Mouse (Mus musculus) heart, embryonic 11.5 days (tissue): ENCODE measurements around the gene Kirrel3. TPM values are rescaled to one million over a fixed set of nuclear protein-coding genes. Genes with fewer than 3 reads are reported as not detected.

Experiments used
- ATAC-seq: fragments of 200-750 bp; cut with Nextera tagmentation; replicated peaks from 2 replicates; pipeline ENCODE4 v1.8.0; 2017; ENCODE audit warnings: moderate library complexity; ENCODE audit not compliant: insufficient number of reproducible peaks, low FRiP score, low TSS enrichment
- H3K27ac ChIP-seq: fragments of 300-500 bp; sonication (generic); 2 replicates; pipeline ENCODE4 v1.5.1; 2014; ENCODE audit warnings: mild to moderate bottlenecking, low read depth, low read length
- H3K27me3 ChIP-seq: fragments of 300-500 bp; sonication (generic); 2 replicates; pipeline ENCODE4 v1.6.1; 2014; ENCODE audit warnings: mild to moderate bottlenecking, low read length, mixed read lengths; ENCODE audit not compliant: control insufficient read depth, insufficient read depth
- H3K36me3 ChIP-seq: fragments of 300-500 bp; sonication (generic); 2 replicates; pipeline ENCODE4 v1.6.1; 2014; ENCODE audit warnings: mild to moderate bottlenecking, low read length, moderate library complexity, mixed read lengths; ENCODE audit not compliant: control insufficient read depth, insufficient read depth
- H3K4me1 ChIP-seq: fragments of 300-500 bp; sonication (generic); 2 replicates; pipeline ENCODE4 v1.6.1; 2014; ENCODE audit warnings: low read length; ENCODE audit not compliant: control insufficient read depth, insufficient read depth
- H3K4me2 ChIP-seq: fragments of 300-500 bp; sonication (generic); 2 replicates; pipeline ENCODE4 v1.6.1; 2014; ENCODE audit warnings: mild to moderate bottlenecking, moderate library complexity
- H3K4me3 ChIP-seq: fragments of 300-500 bp; sonication (generic); 2 replicates; pipeline ENCODE4 v1.5.1; 2014; ENCODE audit warnings: low read depth, low read length
- H3K9ac ChIP-seq: fragments of 300-500 bp; sonication (generic); 2 replicates; pipeline ENCODE4 v1.6.1; 2014; ENCODE audit warnings: mild to moderate bottlenecking, low read depth, low read length, moderate library complexity
- H3K9me3 ChIP-seq: fragments of 300-500 bp; sonication (generic); replicated peaks from 2 replicates; pipeline ENCODE4 v1.6.1; 2016; ENCODE audit warnings: low read length; ENCODE audit not compliant: control insufficient read depth
- WGBS: fragments of 180-500 bp; shearing (Covaris S2); extraction: QIAGEN DNeasy Blood & Tissue Kit; methylation state at CpG from one replicate; pipeline ENCODE4 v1.1.7; 2014; ENCODE audit not compliant: insufficient replicate concordance; 5-methylcytosine and 5-hydroxymethylcytosine counted together
- polyA plus RNA-seq: library from polyadenylated mRNA; unstranded; fragments of >200 nt; fragmentation: Nextera tagmentation; extraction: Ambion mirVana; gene quantifications from 2 replicates; pipeline ENCODE4 v1.2.1, GENCODE M21; 2014

Gene Kirrel3
- polyA plus RNA-seq, 1 experiment from 2014 or later: 1.0 TPM

GRCm38 (mm10) chr9:34922716-34923115, 437.0 kb downstream of the Kirrel3 start:
- no peaks in the 10 kb centered on the region for H3K9me3 ChIP-seq
- H3K27ac ChIP-seq: no peak overlapping the region
- ATAC-seq: no peak
- no peak overlapping the region for H3K4me2 ChIP-seq
- H3K4me3 ChIP-seq: no peak overlapping the region
- H3K36me3 ChIP-seq: no peaks in the 10 kb centered on the region
- H3K27me3 ChIP-seq: no peaks in the 10 kb centered on the region
- no peak overlapping the region for H3K9ac ChIP-seq
- WGBS: 74% methylated on average over 6 of the region's 6 CpGs
- H3K4me1 ChIP-seq: no peaks in the 10 kb centered on the region

GRCm38 (mm10) chr9:34923134-34923931, 437.6 kb downstream of the Kirrel3 start:
- no peak overlapping the region for H3K4me2 ChIP-seq
- H3K4me3 ChIP-seq: no peak overlapping the region
- no peak overlapping the region for H3K27ac ChIP-seq
- no peaks in the 10 kb centered on the region for H3K9me3 ChIP-seq
- WGBS: 76% methylated on average over 14 of the region's 14 CpGs
- no peak overlapping the region for H3K9ac ChIP-seq
- H3K36me3 ChIP-seq: no peaks in the 10 kb centered on the region
- no peak for ATAC-seq
- H3K4me1 ChIP-seq: no peaks in the 10 kb centered on the region
- no peaks in the 10 kb centered on the region for H3K27me3 ChIP-seq

GRCm38 (mm10) chr9:34925616-34926015, 439.9 kb downstream of the Kirrel3 start:
- Histone ChIP-seq H3K27ac (no peak overlapping the region), H3K4me2 (no peak overlapping the region), H3K36me3 (no peaks in the 10 kb centered on the region), H3K4me3 (no peak overlapping the region), H3K27me3 (no peaks in the 10 kb centered on the region), H3K4me1 (no peaks in the 10 kb centered on the region), H3K9me3 (no peaks in the 10 kb centered on the region), H3K9ac (no peak overlapping the region)
- no peak for ATAC-seq
- 70% methylated on average over 5 of the region's 5 CpGs for WGBS

GRCm38 (mm10) chr9:34930371-34930770, 444.7 kb downstream of the Kirrel3 start:
- H3K27ac ChIP-seq: no peak overlapping the region
- no peak overlapping the region for H3K4me3 ChIP-seq
- no peak for ATAC-seq
- H3K27me3 ChIP-seq: no peaks in the 10 kb centered on the region
- no peaks in the 10 kb centered on the region for H3K4me1 ChIP-seq
- H3K9me3 ChIP-seq: no peaks in the 10 kb centered on the region
- WGBS: 53% methylated on average over 1 of the region's 1 CpGs
- no peak overlapping the region for H3K4me2 ChIP-seq
- no peak overlapping the region for H3K9ac ChIP-seq
- H3K36me3 ChIP-seq: no peaks in the 10 kb centered on the region

GRCm38 (mm10) chr9:34938140-34938539, 452.4 kb downstream of the Kirrel3 start:
- H3K4me2 ChIP-seq: no peak overlapping the region
- H3K27me3 ChIP-seq: no peaks in the 10 kb centered on the region
- H3K9me3 ChIP-seq: no peaks in the 10 kb centered on the region
- H3K27ac ChIP-seq: no peak overlapping the region
- 85% methylated on average over 5 of the region's 5 CpGs for WGBS
- no peak overlapping the region for H3K9ac ChIP-seq
- no peaks in the 10 kb centered on the region for H3K4me1 ChIP-seq
- no peak overlapping the region for H3K4me3 ChIP-seq
- H3K36me3 ChIP-seq: no peaks in the 10 kb centered on the region
- ATAC-seq: no peak

- Histone ChIP-seq H3K4me2 (no peak overlapping the region), H3K36me3 (no peaks in the 10 kb centered on the region), H3K27me3 (no peaks in the 10 kb centered on the region), H3K9ac (no peak overlapping the region), H3K9me3 (no peaks in the 10 kb centered on the region), H3K4me3 (no peak overlapping the region), H3K4me1 (no peaks in the 10 kb centered on the region), H3K27ac (no peak overlapping the region)
- WGBS: 92% methylated on average over 5 of the region's 5 CpGs
- no peak for ATAC-seq
Measured at GRCm38 (mm10) chr9:34939621-34940020, 453.9 kb downstream of the Kirrel3 start.

GRCm38 (mm10) chr9:34942122-34942831, 456.6 kb downstream of the Kirrel3 start:
- Histone ChIP-seq H3K4me2 (no peak overlapping the region), H3K9me3 (no peaks in the 10 kb centered on the region), H3K27ac (no peak overlapping the region), H3K36me3 (no peaks in the 10 kb centered on the region), H3K4me1 (no peaks in the 10 kb centered on the region), H3K4me3 (no peak overlapping the region), H3K9ac (no peak overlapping the region), H3K27me3 (no peaks in the 10 kb centered on the region)
- WGBS: 56% methylated on average over 6 of the region's 6 CpGs
- no peak for ATAC-seq

GRCm38 (mm10) chr9:34942996-34943395, 457.3 kb downstream of the Kirrel3 start:
- Histone ChIP-seq H3K4me1 (no peaks in the 10 kb centered on the region), H3K4me3 (no peak overlapping the region), H3K9me3 (no peaks in the 10 kb centered on the region), H3K4me2 (no peak overlapping the region), H3K9ac (no peak overlapping the region), H3K36me3 (no peaks in the 10 kb centered on the region), H3K27me3 (no peaks in the 10 kb centered on the region), H3K27ac (no peak overlapping the region)
- ATAC-seq: no peak
- 69% methylated on average over 7 of the region's 7 CpGs for WGBS
